Mouse (Mus musculus) MEL (cell line): Measurements from ENCODE around the gene Nqo2.

ENCODE experiments used
- BHLHE40 ChIP-seq: IDR thresholded peaks from 2 replicates; pipeline ENCODE4 v1.6.1; 2012; ENCODE audit warnings: low read depth, mild to moderate bottlenecking, inconsistent platforms, low read length, improper control_type of control experiment, borderline replicate concordance
- CHD1 ChIP-seq: IDR thresholded peaks from 2 replicates; pipeline ENCODE4 v1.6.1; 2012; ENCODE audit warnings: low read depth, mild to moderate bottlenecking, inconsistent platforms, low read length, improper control_type of control experiment
- CTCF ChIP-seq, 3 experiments: IDR thresholded peaks in 2 of 3; conservative IDR thresholded peaks in 1 of 3; 2 replicates each; pipeline ENCODE4 v1.5.1; 2011 to 2012; ENCODE audit warnings: low read length in 3 of 3, low read depth in 2 of 3, mild to moderate bottlenecking in 2 of 3, improper control_type of control experiment in 1 of 3, inconsistent platforms in 1 of 3, mixed read lengths in 1 of 3, moderate library complexity in 1 of 3; ENCODE audit not compliant: control insufficient read depth in 1 of 3, insufficient read depth in 1 of 3, poor library complexity in 1 of 3, severe bottlenecking in 1 of 3
- ELF1 ChIP-seq: IDR thresholded peaks from 2 replicates; pipeline ENCODE4 v1.6.1; 2014; ENCODE audit warnings: low read depth, mild to moderate bottlenecking, inconsistent platforms, low read length, improper control_type of control experiment, moderate library complexity
- EP300 ChIP-seq, 2 experiments: IDR thresholded peaks; 2 replicates each; pipeline ENCODE4 v1.6.1; 2011; ENCODE audit warnings: improper control_type of control experiment in 2 of 2, low read length in 2 of 2, low read depth in 1 of 2, mild to moderate bottlenecking in 1 of 2
- GABPA ChIP-seq: IDR thresholded peaks from 2 replicates; pipeline ENCODE4 v1.6.1; 2012; ENCODE audit warnings: low read depth, mild to moderate bottlenecking, inconsistent platforms, low read length, improper control_type of control experiment, moderate library complexity
- GATA1 ChIP-seq: IDR thresholded peaks from 2 replicates; pipeline ENCODE4 v1.6.1; 2011; ENCODE audit warnings: low read depth, low read length, improper control_type of control experiment
- JUND ChIP-seq: IDR thresholded peaks from 2 replicates; pipeline ENCODE4 v1.6.1; 2011; ENCODE audit warnings: low read depth, mild to moderate bottlenecking, improper control_type of control experiment, low read length
- MAX ChIP-seq: IDR thresholded peaks from 2 replicates; pipeline ENCODE4 v1.6.1; 2011; ENCODE audit warnings: low read length, improper control_type of control experiment
- POLR2A ChIP-seq, 2 experiments: IDR thresholded peaks; 2 replicates each; pipeline ENCODE4 v1.6.1; 2011 to 2012; ENCODE audit warnings: low read length in 2 of 2, mild to moderate bottlenecking in 2 of 2, control low read depth in 1 of 2, improper control_type of control experiment in 1 of 2, low read depth in 1 of 2, moderate library complexity in 1 of 2; ENCODE audit not compliant: control insufficient read depth in 1 of 2, insufficient read depth in 1 of 2, poor library complexity in 1 of 2
- POLR2AphosphoS2 ChIP-seq: IDR thresholded peaks from 2 replicates; pipeline ENCODE4 v1.6.1; 2011; ENCODE audit warnings: low read length, improper control_type of control experiment
- TBP ChIP-seq: IDR thresholded peaks from 2 replicates; pipeline ENCODE4 v1.8.0; 2011; ENCODE audit warnings: low read depth, low read length, improper control_type of control experiment
- TCF12 ChIP-seq: IDR thresholded peaks from 2 replicates; pipeline ENCODE4 v1.6.1; 2014; ENCODE audit warnings: low read depth, mild to moderate bottlenecking, inconsistent platforms, low read length, improper control_type of control experiment, moderate library complexity
- ZMIZ1 ChIP-seq: IDR thresholded peaks from 2 replicates; pipeline ENCODE4 v1.6.1; 2012; ENCODE audit warnings: low read depth, mild to moderate bottlenecking, inconsistent platforms, low read length, improper control_type of control experiment, moderate library complexity

DNA sequence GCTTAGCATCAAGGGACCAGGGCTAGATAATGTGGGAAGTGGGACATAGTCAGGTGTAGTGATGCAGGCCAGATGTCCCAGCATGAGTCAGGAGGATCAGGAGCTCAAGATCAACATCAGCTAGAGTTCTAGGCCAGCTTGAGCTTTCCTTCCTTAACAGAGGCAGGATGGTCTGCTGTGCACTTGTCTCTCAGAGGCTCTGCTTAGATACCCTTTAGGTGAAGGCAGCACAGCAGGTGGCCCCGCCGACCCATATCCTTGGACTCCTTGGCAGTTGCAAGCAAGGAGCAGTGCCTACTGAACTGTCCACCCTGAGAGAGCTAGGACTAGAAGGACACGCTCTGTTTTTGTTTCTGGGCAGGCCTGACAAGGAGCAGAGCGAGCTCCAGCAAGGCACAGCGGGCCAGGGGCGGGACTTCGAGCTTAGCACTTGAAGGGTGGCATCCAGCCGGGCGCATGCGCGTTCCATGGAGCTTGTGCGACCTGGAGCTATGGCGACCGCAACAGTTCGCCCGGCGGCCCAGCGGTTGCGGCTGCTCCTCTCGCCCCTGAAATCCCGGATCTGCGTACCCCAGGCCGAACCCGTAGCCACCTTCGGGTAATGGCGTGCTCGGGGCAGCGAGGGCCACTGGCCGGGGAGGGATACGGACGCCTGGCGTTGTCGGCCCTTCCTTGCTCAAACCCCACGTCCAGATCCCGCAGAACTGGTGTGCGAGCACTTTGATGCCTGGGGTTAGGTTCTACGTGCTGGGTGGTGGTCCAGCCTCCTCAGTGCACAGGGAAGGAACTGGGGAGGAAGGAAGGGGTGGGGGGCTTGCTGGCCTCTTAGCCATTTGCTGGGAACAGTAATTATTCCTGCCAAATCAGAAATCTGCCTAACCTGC lies 72.9 kb downstream of the Nqo2 start, which contains the start of gene Bphl:
- TF ChIP-seq CHD1 (no peak), POLR2A (IDR thresholded peaks at IDR 0.05; ENCODE audit: control insufficient read depth in 1 of 2, insufficient read depth in 1 of 2, low read depth in 1 of 2, low read length in 2 of 2, poor library complexity in 1 of 2) (peak; percentile 78 to 94; a peak in 3 of 4 replicates), GATA1 (no peak), JUND (no peak), ZMIZ1 (peak; percentile 79), ELF1 (no peak), CTCF (IDR thresholded peaks at IDR 0.05 in 2 of 3, conservative IDR thresholded peaks at IDR 0.05 in 1 of 3; ENCODE audit: control insufficient read depth in 1 of 3, insufficient read depth in 1 of 3, low read depth in 2 of 3, low read length in 3 of 3, poor library complexity in 1 of 3, severe bottlenecking in 1 of 3) (no peak), BHLHE40 (no peak), POLR2AphosphoS2 (peak; percentile 75), EP300 (IDR thresholded peaks at IDR 0.05; ENCODE audit: low read depth in 1 of 2, low read length in 2 of 2) (no peak), TCF12 (peak; percentile 67), GABPA (no peak), MAX (no peak), TBP (peak; percentile 46; the same call in 1 of the 2 replicates)
